Comparison of ENCODE assay signal across 16 mouse cellular contexts in genomic region chr10:80864446-80864845, GRCm38 (mm10). TPM values are rescaled to one million over a fixed set of nuclear protein-coding genes. Genes with fewer than 3 reads are reported as not detected.
DNase-seq lines count a peak whose midpoint lies in the region; ATAC-seq and TF ChIP-seq lines count a peak whose summit lies in the region.
"Had no signal": no experiment of that assay in that cellular context is flagged by ENCODE, and none has a peak within 500 bp of the region (broad histone marks: within the 10 kb centered on the region; RNA-seq: fewer than 3 reads in every experiment).

No protein-coding gene starts in this region.

- peaks cover 31% of the 10 kb centered on the region for H3K36me3 ChIP-seq in hindbrain, postnatal 0 days (ENCODE audit: insufficient read depth, low read length)
- peaks cover 22% of the 10 kb centered on the region for H3K36me3 ChIP-seq in hindbrain, embryonic 16.5 days (ENCODE audit: control insufficient read depth, insufficient read depth, low read length)
- H3K36me3 ChIP-seq in E14TG2a.4 (ENCODE audit: insufficient read depth, low read length), result peaks cover 67% of the 10 kb centered on the region
- peaks cover 66% of the 10 kb centered on the region for H3K36me3 ChIP-seq in hindbrain, embryonic 14.5 days (replicated peaks; ENCODE audit: control insufficient read depth, insufficient read depth)
- H3K36me3 ChIP-seq in hindbrain, embryonic 12.5 days, result peaks cover 71% of the 10 kb centered on the region

- H3K27ac ChIP-seq in hindbrain, postnatal 0 days, result no peak overlapping the region
- H3K27ac ChIP-seq in hindbrain, embryonic 16.5 days (ENCODE audit: low read depth, low read length), result no peak overlapping the region
- peak overlapping the region; percentile 82 for H3K27ac ChIP-seq in gastrocnemius, adult 2 months
- H3K27ac ChIP-seq in hindbrain, embryonic 14.5 days, result no peak overlapping the region
- no peak overlapping the region for H3K27ac ChIP-seq in hindbrain, embryonic 12.5 days
- H3K27ac ChIP-seq: embryonic facial prominence, embryonic 12.5 days; heart, adult 2 months; limb, embryonic 15.5 days had no signal

- no peak overlapping the region for H3K4me2 ChIP-seq in hindbrain, postnatal 0 days (ENCODE audit: low read depth, low read length)
- no peak overlapping the region for H3K4me2 ChIP-seq in hindbrain, embryonic 16.5 days (ENCODE audit: low read length)
- no peak overlapping the region for H3K4me2 ChIP-seq in hindbrain, embryonic 14.5 days (replicated peaks)
- H3K4me2 ChIP-seq in hindbrain, embryonic 12.5 days (replicated peaks), result no peak overlapping the region
- H3K4me2 ChIP-seq: embryonic facial prominence, embryonic 12.5 days; limb, embryonic 15.5 days; midbrain, embryonic 11.5 days had no signal

- no peak for ATAC-seq in hindbrain, postnatal 0 days
- ATAC-seq in hindbrain, embryonic 16.5 days, result no peak
- ATAC-seq in hindbrain, embryonic 14.5 days (ENCODE audit: low FRiP score), result no peak
- ATAC-seq in hindbrain, embryonic 12.5 days (ENCODE audit: low FRiP score), result no peak

- 71% methylated on average over 16 of the region's 16 CpGs for WGBS in hindbrain, postnatal 0 days
- WGBS in hindbrain, embryonic 16.5 days, result 66% methylated on average over 15 of the region's 16 CpGs
- WGBS in hindbrain, embryonic 14.5 days, result 78% methylated on average over 16 of the region's 16 CpGs
- 91% methylated on average over 16 of the region's 16 CpGs for WGBS in hindbrain, embryonic 12.5 days

- no peaks in the 10 kb centered on the region for H3K4me1 ChIP-seq in hindbrain, postnatal 0 days (ENCODE audit: insufficient read depth, low read length)
- no peaks in the 10 kb centered on the region for H3K4me1 ChIP-seq in hindbrain, embryonic 16.5 days (ENCODE audit: control insufficient read depth, insufficient read depth, low read depth, low read length)
- peaks cover 35% of the 10 kb centered on the region for H3K4me1 ChIP-seq in E14TG2a.4 (replicated peaks; ENCODE audit: low read depth, low read length)
- H3K4me1 ChIP-seq in hindbrain, embryonic 14.5 days (replicated peaks; ENCODE audit: control insufficient read depth, insufficient read depth, low read length), result no peaks in the 10 kb centered on the region
- no peaks in the 10 kb centered on the region; the same call in 1 of the 2 replicates for H3K4me1 ChIP-seq in hindbrain, embryonic 12.5 days
- H3K4me1 ChIP-seq: embryonic facial prominence, embryonic 12.5 days; limb, embryonic 15.5 days had no signal

- no peak overlapping the region for H3K9ac ChIP-seq in hindbrain, postnatal 0 days (replicated peaks; ENCODE audit: low read length)
- no peak overlapping the region for H3K9ac ChIP-seq in hindbrain, embryonic 16.5 days (ENCODE audit: low read depth, low read length)
- no peak overlapping the region for H3K9ac ChIP-seq in hindbrain, embryonic 14.5 days
- H3K9ac ChIP-seq in hindbrain, embryonic 12.5 days, result no peak overlapping the region
- H3K9ac ChIP-seq: embryonic facial prominence, embryonic 12.5 days; limb, embryonic 15.5 days had no signal

- intact Hi-C loops in gastrocnemius, adult 2 months (cut with DNase I), result no loop called here

- no peak for TF ChIP-seq CTCF in hindbrain, postnatal 0 days (IDR thresholded peaks at IDR 0.05; ENCODE audit: low read depth)
- TF ChIP-seq CTCF in E14TG2a.4 (conservative IDR thresholded peaks at IDR 0.05; ENCODE audit: low read length), result no peak
- TF ChIP-seq CTCF in gastrocnemius, adult 2 months (IDR thresholded peaks at IDR 0.05), result no peak

- no peaks in the 10 kb centered on the region for H3K9me3 ChIP-seq in hindbrain, postnatal 0 days (ENCODE audit: low read length)
- no peaks in the 10 kb centered on the region for H3K9me3 ChIP-seq in hindbrain, embryonic 16.5 days (ENCODE audit: control insufficient read depth, low read length)
- no peaks in the 10 kb centered on the region for H3K9me3 ChIP-seq in E14TG2a.4 (ENCODE audit: low read length)
- H3K9me3 ChIP-seq in hindbrain, embryonic 14.5 days (ENCODE audit: control insufficient read depth, low read length), result no peaks in the 10 kb centered on the region
- no peaks in the 10 kb centered on the region for H3K9me3 ChIP-seq in hindbrain, embryonic 12.5 days (replicated peaks)
- H3K9me3 ChIP-seq: embryonic facial prominence, embryonic 12.5 days; limb, embryonic 15.5 days had no signal

- DNase-seq in hindbrain, postnatal 0 days (ENCODE audit: low spot score), result peak; percentile 28
- peak; percentile 82 to 84 for DNase-seq in cerebellum, adult 18-20 months
- DNase-seq in gastrocnemius, adult 2 months, result peak; percentile 89
- no peak for DNase-seq in layer of hippocampus, postnatal 36 days
- no peak for DNase-seq in hindbrain, embryonic 14.5 days (ENCODE audit: low spot score)
- DNase-seq: kidney, adult 9 months; lung, postnatal 14 days had no signal

- H3K4me3 ChIP-seq in hindbrain, postnatal 0 days (ENCODE audit: low read length), result no peak overlapping the region
- no peak overlapping the region for H3K4me3 ChIP-seq in hindbrain, embryonic 16.5 days (ENCODE audit: low read length)
- peak overlapping the region; percentile 46 for H3K4me3 ChIP-seq in E14TG2a.4 (replicated peaks; ENCODE audit: low read length)
- H3K4me3 ChIP-seq in gastrocnemius, adult 2 months, result no peak overlapping the region
- no peak overlapping the region for H3K4me3 ChIP-seq in hindbrain, embryonic 14.5 days (replicated peaks; ENCODE audit: low read length)
- no peak overlapping the region for H3K4me3 ChIP-seq in hindbrain, embryonic 12.5 days
- H3K4me3 ChIP-seq: embryonic facial prominence, embryonic 12.5 days; heart, adult 2 months; limb, embryonic 15.5 days had no signal

- no peaks in the 10 kb centered on the region for H3K27me3 ChIP-seq in hindbrain, postnatal 0 days (ENCODE audit: insufficient read depth, low read length)
- no peaks in the 10 kb centered on the region for H3K27me3 ChIP-seq in hindbrain, embryonic 16.5 days (replicated peaks; ENCODE audit: control insufficient read depth, insufficient read depth, low read length)
- no peaks in the 10 kb centered on the region for H3K27me3 ChIP-seq in E14TG2a.4 (ENCODE audit: insufficient read depth, low read length)
- no peaks in the 10 kb centered on the region for H3K27me3 ChIP-seq in hindbrain, embryonic 14.5 days (ENCODE audit: control insufficient read depth, insufficient read depth, low read length)
- no peaks in the 10 kb centered on the region for H3K27me3 ChIP-seq in hindbrain, embryonic 12.5 days
- H3K27me3 ChIP-seq: embryonic facial prominence, embryonic 12.5 days; limb, embryonic 15.5 days had no signal

RNA-seq across cellular contexts. Expression of gene Tmprss9, which starts 7.2 kb away (rescaled TPM):
- total RNA-seq in hindbrain, postnatal 0 days (2014; rRNA removed), result 0.04 and 0.10 TPM in 2 replicates
- polyA plus RNA-seq in hindbrain, postnatal 0 days (2015; fragmentation: Nextera tagmentation; extraction: Ambion mirVana), result 0.14 and 0.26 TPM in 2 replicates
- polyA plus RNA-seq in hindbrain, embryonic 16.5 days (2015; fragmentation: Nextera tagmentation; extraction: Ambion mirVana), result 0.13 and 0.27 TPM in 2 replicates
- total RNA-seq in gastrocnemius, adult 2 months (2021), result under 1 TPM in 1 of 2 experiments, not detected in 1; 0.08 TPM
- total RNA-seq in layer of hippocampus, postnatal 36 days (2021), result under 1 TPM; 0.15 to 0.40 TPM
- polyA plus RNA-seq in hindbrain, embryonic 14.5 days (2014; fragmentation: Nextera tagmentation; extraction: Ambion mirVana), result 0.09 and 0.17 TPM in 2 replicates
- 0.08 TPM in 2 replicates for polyA plus RNA-seq in hindbrain, embryonic 12.5 days (2016; fragmentation: Nextera tagmentation; extraction: Ambion mirVana)
- total RNA-seq: common myeloid progenitor, adult 5-6 weeks; heart, adult 2 months had no signal
- polyA plus RNA-seq: heart, postnatal 0 days; limb, embryonic 15.5 days; midbrain, embryonic 11.5 days had no signal

RNA-seq across cellular contexts. Expression of gene Sppl2b, which starts 9.4 kb away (rescaled TPM):
- total RNA-seq in hindbrain, postnatal 0 days (2014; rRNA removed), result 161 and 174 TPM in 2 replicates
- 76.0 and 76.2 TPM in 2 replicates for polyA plus RNA-seq in hindbrain, postnatal 0 days (2015; fragmentation: Nextera tagmentation; extraction: Ambion mirVana)
- 92.4 and 97.5 TPM in 2 replicates for polyA plus RNA-seq in hindbrain, embryonic 16.5 days (2015; fragmentation: Nextera tagmentation; extraction: Ambion mirVana)
- total RNA-seq in gastrocnemius, adult 2 months (2021), result 10 to 100 TPM; 11.3 to 18.5 TPM
- total RNA-seq in layer of hippocampus, postnatal 36 days (2021), result 10 to 100 TPM; 56.0 to 67.0 TPM
- 69.3 and 70.3 TPM in 2 replicates for polyA plus RNA-seq in hindbrain, embryonic 14.5 days (2014; fragmentation: Nextera tagmentation; extraction: Ambion mirVana)
- 56.6 and 58.8 TPM in 2 replicates for polyA plus RNA-seq in hindbrain, embryonic 12.5 days (2016; fragmentation: Nextera tagmentation; extraction: Ambion mirVana)

RNA-seq across cellular contexts. Expression of gene Lsm7, which starts 9.4 kb away (rescaled TPM):
- 165 and 189 TPM in 2 replicates for total RNA-seq in hindbrain, postnatal 0 days (2014; rRNA removed)
- polyA plus RNA-seq in hindbrain, postnatal 0 days (2015; fragmentation: Nextera tagmentation; extraction: Ambion mirVana), result 279 and 295 TPM in 2 replicates
- 197 and 208 TPM in 2 replicates for polyA plus RNA-seq in hindbrain, embryonic 16.5 days (2015; fragmentation: Nextera tagmentation; extraction: Ambion mirVana)
- 10 to 100 TPM; 13.5 to 20.0 TPM for total RNA-seq in gastrocnemius, adult 2 months (2021)
- 10 to 100 TPM; 40.0 to 47.7 TPM for total RNA-seq in layer of hippocampus, postnatal 36 days (2021)
- polyA plus RNA-seq in hindbrain, embryonic 14.5 days (2014; fragmentation: Nextera tagmentation; extraction: Ambion mirVana), result 241 and 287 TPM in 2 replicates
- 214 and 250 TPM in 2 replicates for polyA plus RNA-seq in hindbrain, embryonic 12.5 days (2016; fragmentation: Nextera tagmentation; extraction: Ambion mirVana)

RNA-seq across cellular contexts. Expression of gene Lingo3, which starts 20.6 kb away (rescaled TPM):
- 66.9 and 70.3 TPM in 2 replicates for total RNA-seq in hindbrain, postnatal 0 days (2014; rRNA removed)
- 26.6 and 28.0 TPM in 2 replicates for polyA plus RNA-seq in hindbrain, postnatal 0 days (2015; fragmentation: Nextera tagmentation; extraction: Ambion mirVana)
- polyA plus RNA-seq in hindbrain, embryonic 16.5 days (2015; fragmentation: Nextera tagmentation; extraction: Ambion mirVana), result 22.1 and 23.3 TPM in 2 replicates
- 10 to 100 TPM; 10.9 to 11.3 TPM for total RNA-seq in gastrocnemius, adult 2 months (2021)
- 10 to 100 TPM; 40.1 to 47.7 TPM for total RNA-seq in layer of hippocampus, postnatal 36 days (2021)
- polyA plus RNA-seq in hindbrain, embryonic 14.5 days (2014; fragmentation: Nextera tagmentation; extraction: Ambion mirVana), result 9.9 and 14.3 TPM in 2 replicates
- polyA plus RNA-seq in hindbrain, embryonic 12.5 days (2016; fragmentation: Nextera tagmentation; extraction: Ambion mirVana), result 0.74 and 0.94 TPM in 2 replicates

RNA-seq across cellular contexts. Expression of gene Timm13, which starts 36.3 kb away (rescaled TPM):
- total RNA-seq in hindbrain, postnatal 0 days (2014; rRNA removed), result 150 and 155 TPM in 2 replicates
- polyA plus RNA-seq in hindbrain, postnatal 0 days (2015; fragmentation: Nextera tagmentation; extraction: Ambion mirVana), result 366 and 369 TPM in 2 replicates
- polyA plus RNA-seq in hindbrain, embryonic 16.5 days (2015; fragmentation: Nextera tagmentation; extraction: Ambion mirVana), result 314 and 364 TPM in 2 replicates
- 100 to 1,000 TPM; 110 to 139 TPM for total RNA-seq in gastrocnemius, adult 2 months (2021)
- 100 to 1,000 TPM; 142 to 144 TPM for total RNA-seq in layer of hippocampus, postnatal 36 days (2021)
- polyA plus RNA-seq in hindbrain, embryonic 14.5 days (2014; fragmentation: Nextera tagmentation; extraction: Ambion mirVana), result 311 and 351 TPM in 2 replicates
- 271 and 305 TPM in 2 replicates for polyA plus RNA-seq in hindbrain, embryonic 12.5 days (2016; fragmentation: Nextera tagmentation; extraction: Ambion mirVana)

Comparison
In these comparisons a context has a peak if more than half of its experiments do, and no peak if none do; other contexts are left out.
1. DNase-seq: peak in hindbrain, postnatal 0 days (single experiment), cerebellum, adult 18-20 months (2 of 2) and gastrocnemius, adult 2 months (single experiment); none in layer of hippocampus, postnatal 36 days (0 of 2) and hindbrain, embryonic 14.5 days (single experiment).